Mouse (Mus musculus): ENCODE data around the gene Sycp1. TPM values are rescaled to one million over a fixed set of nuclear protein-coding genes. Genes with fewer than 3 reads are reported as not detected.

Gene Sycp1
- not detected in 2 replicates for polyA plus RNA-seq (2012; rRNA removed)

DNA sequence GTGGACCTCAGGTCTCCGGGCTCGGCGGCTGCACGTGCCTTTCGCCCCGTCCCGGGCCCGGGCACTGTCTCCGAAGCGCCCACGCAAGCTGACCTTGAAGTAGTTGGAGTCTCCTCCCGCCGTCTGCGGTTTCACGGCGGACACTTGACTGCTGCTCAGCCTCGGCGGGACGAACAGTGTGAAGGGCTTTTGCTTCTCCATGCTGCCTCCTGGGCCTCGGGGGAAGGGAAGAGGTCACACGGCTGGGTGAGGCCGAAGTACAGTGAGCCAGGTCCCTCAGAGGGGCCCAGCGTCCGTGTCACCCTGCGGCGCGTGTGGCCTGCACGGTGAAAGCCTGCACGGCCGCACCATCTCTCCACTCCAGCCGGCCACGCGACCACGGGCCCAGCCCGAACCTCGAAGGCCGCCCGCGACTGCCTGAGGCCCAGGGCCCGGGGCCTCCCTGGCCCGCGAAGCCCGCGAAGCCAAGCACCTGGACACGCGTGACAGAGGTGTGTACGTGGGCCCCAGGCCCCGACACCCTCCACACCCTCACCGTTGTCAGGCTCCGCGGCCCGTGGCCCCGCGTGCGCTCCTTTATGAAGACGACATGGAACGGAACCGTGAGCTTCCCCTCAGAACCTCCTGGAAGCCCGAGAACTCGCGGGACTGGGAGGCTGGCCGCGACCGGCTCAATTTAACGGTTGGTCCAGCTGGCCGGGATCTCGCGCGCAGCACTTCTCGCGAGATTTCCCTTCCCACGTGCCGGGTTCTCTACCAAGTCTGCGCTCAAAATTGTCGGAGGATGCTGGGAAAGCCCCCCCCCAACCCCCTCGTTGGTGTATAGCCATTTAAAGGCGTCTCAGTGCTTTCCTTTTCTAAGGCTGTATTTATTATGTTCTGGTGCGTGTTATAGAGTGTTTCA is at the start of gene Sycp1:
TSS of gene Sycp1 (minus strand) at position 650 of the 904 bp plus-strand sequence.
- DNase-seq: no peak
- Histone ChIP-seq H3K4me3 (replicated peaks; ENCODE audit: extremely low read depth, low read depth, low read length) (no peak within 1 kb of the TSS), H3K4me1 (ENCODE audit: control insufficient read depth, insufficient read depth, low read length) (no peaks in the 10 kb centered on the region)
- WGBS: 94% methylated on average over 78 of the region's 78 CpGs
- TF ChIP-seq POLR2A (IDR thresholded peaks at IDR 0.05; ENCODE audit: borderline replicate concordance, extremely low read depth, low read depth, low read length) (no peak), CTCF (IDR thresholded peaks at IDR 0.05; ENCODE audit: insufficient read depth, low read length) (no peak)

DNA sequence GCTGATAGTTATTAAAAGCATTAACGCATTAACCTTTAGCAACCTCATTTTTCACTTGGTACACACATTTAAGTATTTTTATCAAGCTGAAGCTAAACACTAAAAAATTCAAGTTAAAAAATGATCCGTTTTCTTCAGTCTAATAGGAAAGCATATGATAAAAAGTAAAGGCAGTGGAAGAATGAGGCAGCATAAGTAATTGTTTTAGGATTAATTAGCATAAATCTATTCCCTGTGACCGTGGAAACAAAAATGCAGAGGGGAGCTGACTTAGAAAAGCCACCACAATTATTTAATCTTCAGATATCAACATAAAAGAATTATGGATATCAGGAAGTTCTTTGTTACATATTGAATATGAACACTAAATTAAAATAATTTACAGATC is 44.4 kb upstream of the Sycp1 start:
- Histone ChIP-seq H3K4me3 (replicated peaks; ENCODE audit: extremely low read depth, low read depth, low read length) (no peak overlapping the region), H3K4me1 (ENCODE audit: control insufficient read depth, insufficient read depth, low read length) (no peaks in the 10 kb centered on the region)
- DNase-seq: no peak
- 55% methylated on average over 3 of the region's 3 CpGs for WGBS
- TF ChIP-seq POLR2A (IDR thresholded peaks at IDR 0.05; ENCODE audit: borderline replicate concordance, extremely low read depth, low read depth, low read length): no peak
- TF ChIP-seq CTCF (IDR thresholded peaks at IDR 0.05; ENCODE audit: insufficient read depth, low read length): no peak

DNA sequence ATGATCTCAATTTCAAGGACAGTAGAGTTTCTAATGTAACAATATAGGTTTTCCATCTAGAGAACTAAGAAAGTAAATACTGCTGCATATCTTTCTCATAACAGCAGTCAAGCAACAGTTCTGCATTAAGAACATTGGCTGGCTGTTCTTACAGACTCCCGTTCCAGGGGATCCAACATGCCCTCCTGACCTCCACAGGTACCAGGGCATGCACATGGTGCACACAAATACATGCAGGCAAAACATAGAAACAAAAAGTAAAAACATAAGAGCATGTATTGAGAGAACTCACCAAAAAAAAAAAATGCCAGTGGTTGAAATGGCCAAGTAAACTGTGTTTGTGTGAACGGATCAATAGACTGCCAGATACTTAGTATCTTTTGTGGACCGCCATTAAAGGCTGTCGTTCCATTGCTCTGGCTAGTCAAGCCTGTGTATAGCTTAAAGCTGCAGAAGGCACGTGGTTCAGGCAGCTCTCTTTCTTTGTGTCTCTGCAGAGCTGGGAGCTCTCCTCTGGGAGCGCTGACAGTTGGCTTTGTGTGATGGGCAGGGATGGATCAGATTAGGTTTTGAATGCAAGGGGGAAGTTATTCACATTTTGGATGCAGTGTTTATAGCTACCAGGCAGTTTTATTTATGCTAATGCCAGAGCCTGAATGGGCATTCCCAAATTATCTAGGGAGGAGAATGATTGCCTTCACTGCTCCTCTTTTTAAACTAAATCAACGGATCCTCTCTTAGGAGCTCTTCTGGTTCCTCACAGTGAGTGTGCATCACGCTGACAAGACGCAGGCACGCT is 43.8 kb upstream of the Sycp1 start:
- DNase-seq: no peak
- 49% methylated on average over 10 of the region's 10 CpGs for WGBS
- Histone ChIP-seq H3K4me3 (replicated peaks; ENCODE audit: extremely low read depth, low read depth, low read length) (no peak overlapping the region), H3K4me1 (ENCODE audit: control insufficient read depth, insufficient read depth, low read length) (no peaks in the 10 kb centered on the region)
- TF ChIP-seq POLR2A (IDR thresholded peaks at IDR 0.05; ENCODE audit: borderline replicate concordance, extremely low read depth, low read depth, low read length): no peak
- no peak for TF ChIP-seq CTCF (IDR thresholded peaks at IDR 0.05; ENCODE audit: insufficient read depth, low read length)

DNA sequence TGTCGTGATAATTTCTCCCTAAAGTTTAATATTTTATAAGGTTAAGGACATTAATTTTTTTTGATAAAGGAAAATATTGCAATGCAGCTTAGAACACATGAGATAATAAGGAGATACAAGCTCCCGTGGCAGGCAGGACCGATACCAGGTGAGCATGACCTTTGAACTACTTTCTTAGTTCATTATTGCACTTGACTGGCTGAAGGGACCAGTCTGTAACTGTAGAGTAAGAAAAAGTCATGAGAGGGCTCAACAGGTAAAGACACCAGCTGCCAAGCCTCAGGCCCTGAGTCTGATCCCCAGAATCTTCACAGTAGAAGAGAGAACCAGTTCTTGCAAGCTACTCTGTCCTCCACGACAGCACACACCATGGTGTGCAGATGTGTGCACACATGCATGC is 41.0 kb upstream of the Sycp1 start:
- TF ChIP-seq CTCF (IDR thresholded peaks at IDR 0.05; ENCODE audit: insufficient read depth, low read length) (no peak), POLR2A (IDR thresholded peaks at IDR 0.05; ENCODE audit: borderline replicate concordance, extremely low read depth, low read depth, low read length) (no peak)
- H3K4me1 ChIP-seq (ENCODE audit: control insufficient read depth, insufficient read depth, low read length): no peaks in the 10 kb centered on the region
- DNase-seq: no peak
- 82% methylated on average over 4 of the region's 4 CpGs for WGBS
- no peak overlapping the region for H3K4me3 ChIP-seq (replicated peaks; ENCODE audit: extremely low read depth, low read depth, low read length)

DNA sequence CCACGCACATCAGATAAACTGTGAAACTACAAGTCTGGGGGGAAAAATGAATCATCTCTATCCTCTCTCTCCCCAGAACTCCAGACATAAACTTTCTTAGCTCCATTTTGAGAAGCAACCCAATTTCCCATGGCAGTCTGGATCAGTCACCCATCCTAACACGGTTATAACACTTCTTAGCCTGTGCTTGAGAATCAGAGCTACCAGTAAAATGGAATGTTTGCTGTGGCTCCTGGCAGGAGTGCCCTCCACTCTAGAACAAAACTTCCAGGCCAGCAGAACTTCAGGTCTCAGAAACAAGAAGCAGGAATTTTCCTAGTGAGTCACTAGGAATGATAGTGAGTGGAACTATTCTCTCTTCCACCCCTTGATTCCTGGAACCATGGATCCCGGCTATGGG is 34.6 kb upstream of the Sycp1 start:
- no peak for DNase-seq
- Histone ChIP-seq H3K4me3 (replicated peaks; ENCODE audit: extremely low read depth, low read depth, low read length) (no peak overlapping the region), H3K4me1 (ENCODE audit: control insufficient read depth, insufficient read depth, low read length) (no peaks in the 10 kb centered on the region)
- TF ChIP-seq POLR2A (IDR thresholded peaks at IDR 0.05; ENCODE audit: borderline replicate concordance, extremely low read depth, low read depth, low read length) (no peak), CTCF (IDR thresholded peaks at IDR 0.05; ENCODE audit: insufficient read depth, low read length) (no peak)
- WGBS: 52% methylated on average over 3 of the region's 3 CpGs

DNA sequence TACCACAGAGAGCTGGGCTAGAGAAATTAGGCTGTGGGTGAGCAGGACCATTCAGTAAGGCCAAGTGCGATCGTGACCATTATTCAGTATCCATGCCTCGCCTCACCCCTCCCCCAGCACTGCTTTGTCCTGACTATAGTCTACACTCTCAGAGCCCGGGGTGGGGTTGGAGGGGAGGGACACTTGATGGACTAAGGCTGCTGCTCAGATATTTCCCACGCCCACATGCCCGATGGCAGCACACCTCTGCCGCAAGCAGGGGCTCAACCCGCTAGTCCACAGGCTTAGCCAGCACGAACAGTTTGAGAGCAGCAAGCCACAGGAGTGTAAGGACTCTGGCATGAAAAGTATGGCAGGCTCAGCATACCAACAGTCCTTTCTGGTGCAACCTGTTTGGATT is 34.2 kb upstream of the Sycp1 start:
- peak; percentile 25 for DNase-seq

DNA sequence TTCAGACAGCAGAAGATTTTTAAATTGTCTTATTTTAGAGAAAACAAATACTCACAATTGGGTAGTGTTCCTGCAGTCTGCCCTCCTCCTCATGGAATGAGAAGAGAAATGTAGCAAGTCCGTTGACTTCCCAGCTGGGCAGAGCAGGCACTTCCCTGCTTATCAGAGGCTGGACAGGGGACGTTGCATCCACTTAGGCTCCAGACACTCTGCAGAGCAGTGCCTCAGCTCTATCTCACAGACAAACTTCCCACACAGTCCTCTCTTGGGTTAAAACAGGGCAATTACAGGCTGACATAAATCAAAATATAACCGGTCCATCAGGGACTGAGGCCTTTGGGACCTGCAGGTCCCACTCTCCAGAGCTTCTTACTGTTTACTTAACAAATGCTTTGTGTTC is 28.1 kb upstream of the Sycp1 start, which contains the start of gene Nr1h5:
TSS of gene Nr1h5 (minus strand) at position 101 of the 400 bp plus-strand sequence.
- no peak within 1 kb of the TSS for H3K4me3 ChIP-seq (replicated peaks; ENCODE audit: extremely low read depth, low read depth, low read length)
- WGBS: 46% methylated on average over 3 of the region's 3 CpGs
- DNase-seq: no peak
- no peak for TF ChIP-seq CTCF (IDR thresholded peaks at IDR 0.05; ENCODE audit: insufficient read depth, low read length)
- TF ChIP-seq POLR2A (IDR thresholded peaks at IDR 0.05; ENCODE audit: borderline replicate concordance, extremely low read depth, low read depth, low read length): no peak
- no peaks in the 10 kb centered on the region for H3K4me1 ChIP-seq (ENCODE audit: control insufficient read depth, insufficient read depth, low read length)

More for the DNA sequence above, 34.2 kb upstream of the Sycp1 start:
- no peak overlapping the region for H3K4me3 ChIP-seq (replicated peaks; ENCODE audit: extremely low read depth, low read depth, low read length)
- WGBS: 71% methylated on average over 9 of the region's 9 CpGs
- TF ChIP-seq POLR2A (IDR thresholded peaks at IDR 0.05; ENCODE audit: borderline replicate concordance, extremely low read depth, low read depth, low read length) (no peak), CTCF (IDR thresholded peaks at IDR 0.05; ENCODE audit: insufficient read depth, low read length) (no peak)
- H3K4me1 ChIP-seq (ENCODE audit: control insufficient read depth, insufficient read depth, low read length): no peaks in the 10 kb centered on the region

DNA sequence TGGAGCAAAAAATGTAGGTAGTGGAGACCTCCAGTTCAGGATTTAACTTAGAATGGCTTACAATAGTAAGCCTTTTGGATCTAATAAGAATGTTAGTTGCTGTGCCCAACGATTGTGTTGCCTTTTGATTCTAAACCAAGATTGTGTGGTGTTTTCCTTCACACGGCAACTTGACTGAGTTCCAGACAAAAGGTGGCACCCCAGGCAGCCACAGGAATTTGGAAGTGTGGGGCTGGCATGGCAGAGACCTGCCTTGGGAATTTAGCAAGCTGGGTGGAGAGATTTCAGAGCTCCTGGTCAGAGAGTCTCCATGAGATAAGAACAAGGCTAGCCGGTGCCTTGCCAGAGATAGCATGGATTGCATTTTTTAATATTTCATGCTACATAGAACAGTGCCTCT is 19.7 kb upstream of the Sycp1 start:
- H3K4me1 ChIP-seq (ENCODE audit: control insufficient read depth, insufficient read depth, low read length): no peaks in the 10 kb centered on the region
- TF ChIP-seq POLR2A (IDR thresholded peaks at IDR 0.05; ENCODE audit: borderline replicate concordance, extremely low read depth, low read depth, low read length) (no peak), CTCF (IDR thresholded peaks at IDR 0.05; ENCODE audit: insufficient read depth, low read length) (no peak)
- no peak for DNase-seq
- no peak overlapping the region for H3K4me3 ChIP-seq (replicated peaks; ENCODE audit: extremely low read depth, low read depth, low read length)
- 40% methylated on average over 3 of the region's 3 CpGs for WGBS

DNA sequence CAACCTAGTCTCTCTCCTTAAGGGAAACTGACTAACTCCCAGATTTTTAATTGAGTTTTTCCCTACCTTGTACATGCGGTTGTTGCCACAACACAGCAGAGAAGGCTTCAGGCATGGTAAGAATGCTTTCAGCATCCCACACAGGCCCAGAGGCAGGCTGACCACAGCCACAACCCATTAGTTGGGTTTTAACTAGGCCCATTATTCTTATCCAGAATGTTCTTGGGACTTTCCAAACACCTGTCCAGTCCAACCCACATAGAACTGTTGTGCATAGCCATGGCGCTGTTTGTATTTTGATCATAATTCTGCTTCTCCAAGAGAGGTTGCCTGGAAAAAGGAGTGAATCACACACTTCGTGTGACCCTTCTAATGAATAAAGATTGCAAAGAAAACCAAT is 19.2 kb upstream of the Sycp1 start:
- no peak overlapping the region for H3K4me3 ChIP-seq (replicated peaks; ENCODE audit: extremely low read depth, low read depth, low read length)
- H3K4me1 ChIP-seq (ENCODE audit: control insufficient read depth, insufficient read depth, low read length): no peaks in the 10 kb centered on the region
- 84% methylated on average over 3 of the region's 3 CpGs for WGBS
- DNase-seq: no peak
- TF ChIP-seq POLR2A (IDR thresholded peaks at IDR 0.05; ENCODE audit: borderline replicate concordance, extremely low read depth, low read depth, low read length): no peak
